Mouse (Mus musculus) megakaryocyte progenitor cell, adult 5-6 weeks (primary cell): ENCODE results near the gene Cd2bp2. TPM values are rescaled to one million over a fixed set of nuclear protein-coding genes. Genes with fewer than 3 reads are reported as not detected.
A peak's percentile ranks its signal among the peaks of the same experiment; 100 is the strongest.

Experiments
- ATAC-seq: replicated peaks from 2 replicates; pipeline ENCODE4 v1.8.0; 2016; ENCODE audit warnings: mild to moderate bottlenecking, moderate TSS enrichment, inconsistent platforms; ENCODE audit not compliant: poor library complexity
- total RNA-seq, 2 experiments: library from RNA; stranded (forward) in 1 of 2; stranded (reverse) in 1 of 2; fragments of 157-497, 149-512 nt in 1 of 2; fragments of 200-1000 nt in 1 of 2; gene quantifications; 2 replicates each; pipeline versions ENCODE4 v1.2.3 to v1.2.4; 2015 to 2017

The Cd2bp2 gene
- total RNA-seq, 2 experiments from 2014 or later, result 17.4 to 56.0 TPM

- no peak for ATAC-seq
These were observed 50.2 kb downstream of the Cd2bp2 start for GRCm38 (mm10) chr7:127145387-127146266.

GRCm38 (mm10) chr7:127144412-127144811, 51.4 kb downstream of the Cd2bp2 start:
- ATAC-seq, result 0 out of 2 replicates have a peak, but pooled peaks have one; percentile 35

- ATAC-seq, result no peak
These were observed 53.2 kb downstream of the Cd2bp2 start for GRCm38 (mm10) chr7:127142666-127143065.

GRCm38 (mm10) chr7:127142214-127142613, 53.6 kb downstream of the Cd2bp2 start:
- ATAC-seq, result peak; percentile 45

Other genes with a start within 250 kb of the Cd2bp2 start
- gene Asphd1, start 246.5 kb downstream of the Cd2bp2 start, total RNA-seq (2015), result not detected in 2 replicates
- not detected in 2 replicates for gene Asphd1, start 246.5 kb downstream of the Cd2bp2 start, total RNA-seq (2017)
- 0.46 and 1.6 TPM in 2 replicates for gene Sez6l2, start 245.5 kb downstream of the Cd2bp2 start, total RNA-seq (2015)
- 0.34 and 0.37 TPM in 2 replicates for gene Sez6l2, start 245.5 kb downstream of the Cd2bp2 start, total RNA-seq (2017)
- 41.2 and 42.3 TPM in 2 replicates for gene Cdipt, start 220.1 kb downstream of the Cd2bp2 start, total RNA-seq (2015)
- gene Cdipt, start 220.1 kb downstream of the Cd2bp2 start, total RNA-seq (2017), result 50.1 and 54.7 TPM in 2 replicates
- 4.3 and 4.9 TPM in 2 replicates for gene Cdiptos, start 220.0 kb downstream of the Cd2bp2 start, total RNA-seq (2015)
- gene Cdiptos, start 220.0 kb downstream of the Cd2bp2 start, total RNA-seq (2017), result 0.62 and 3.2 TPM in 2 replicates
- gene Mvp, start 181.4 kb downstream of the Cd2bp2 start, total RNA-seq (2015), result 2.2 and 5.1 TPM in 2 replicates
- 17.4 and 19.2 TPM in 2 replicates for gene Mvp, start 181.4 kb downstream of the Cd2bp2 start, total RNA-seq (2017)
- not detected in 2 replicates for gene Pagr1b, start 179.6 kb downstream of the Cd2bp2 start, total RNA-seq (2015)
- gene Pagr1b, start 179.6 kb downstream of the Cd2bp2 start, total RNA-seq (2017), result not detected in 2 replicates
- gene Pagr1a, start 178.7 kb downstream of the Cd2bp2 start, total RNA-seq (2015), result 44.2 and 55.4 TPM in 2 replicates
- 39.8 and 48.1 TPM in 2 replicates for gene Pagr1a, start 178.7 kb downstream of the Cd2bp2 start, total RNA-seq (2017)
- gene Gm42742, start 175.0 kb downstream of the Cd2bp2 start, total RNA-seq (2015), result 0.69 TPM in 1 of 2 replicates, not detected in the other
- gene Gm42742, start 175.0 kb downstream of the Cd2bp2 start, total RNA-seq (2017), result 0.21 and 3.7 TPM in 2 replicates
- 0.74 and 1.1 TPM in 2 replicates for gene Prrt2, start 174.8 kb downstream of the Cd2bp2 start, total RNA-seq (2015)
- 0.44 TPM in 1 of 2 replicates, not detected in the other for gene Prrt2, start 174.8 kb downstream of the Cd2bp2 start, total RNA-seq (2017)
- 93.4 and 103 TPM in 2 replicates for gene Maz, start 169.0 kb downstream of the Cd2bp2 start, total RNA-seq (2015)
- gene Maz, start 169.0 kb downstream of the Cd2bp2 start, total RNA-seq (2017), result 64.2 and 64.5 TPM in 2 replicates
- gene Kif22, start 153.6 kb downstream of the Cd2bp2 start, total RNA-seq (2015), result 76.8 and 89.8 TPM in 2 replicates
- 67.8 and 84.8 TPM in 2 replicates for gene Kif22, start 153.6 kb downstream of the Cd2bp2 start, total RNA-seq (2017)
- gene Zg16, start 108.7 kb downstream of the Cd2bp2 start, total RNA-seq (2015), result 4.4 and 4.7 TPM in 2 replicates
- gene Zg16, start 108.7 kb downstream of the Cd2bp2 start, total RNA-seq (2017), result 1.7 and 4.0 TPM in 2 replicates
- 27.4 and 27.5 TPM in 2 replicates for gene AI467606, start 104.7 kb downstream of the Cd2bp2 start, total RNA-seq (2015)
- 17.5 and 20.6 TPM in 2 replicates for gene AI467606, start 104.7 kb downstream of the Cd2bp2 start, total RNA-seq (2017)
- 2.0 and 3.5 TPM in 2 replicates for gene Qprt, start 73.8 kb downstream of the Cd2bp2 start, total RNA-seq (2015)
- gene Qprt, start 73.8 kb downstream of the Cd2bp2 start, total RNA-seq (2017), result 1.1 and 1.9 TPM in 2 replicates
- gene Spn, start 58.2 kb downstream of the Cd2bp2 start, total RNA-seq (2015), result 86.0 and 93.4 TPM in 2 replicates
- gene Spn, start 58.2 kb downstream of the Cd2bp2 start, total RNA-seq (2017), result 294 and 316 TPM in 2 replicates
- gene Tbc1d10b, start 12.4 kb upstream of the Cd2bp2 start, total RNA-seq (2015), result 12.8 and 13.8 TPM in 2 replicates
- 34.0 and 36.0 TPM in 2 replicates for gene Tbc1d10b, start 12.4 kb upstream of the Cd2bp2 start, total RNA-seq (2017)
- gene Mylpf, start 12.8 kb upstream of the Cd2bp2 start, total RNA-seq (2015), result 7.8 and 10.6 TPM in 2 replicates
- 6.0 and 6.8 TPM in 2 replicates for gene Mylpf, start 12.8 kb upstream of the Cd2bp2 start, total RNA-seq (2017)
- gene Zfp553, start 37.0 kb upstream of the Cd2bp2 start, total RNA-seq (2015), result 6.5 and 9.0 TPM in 2 replicates
- gene Zfp553, start 37.0 kb upstream of the Cd2bp2 start, total RNA-seq (2017), result 13.8 and 15.4 TPM in 2 replicates
- gene Sept1, start 37.1 kb upstream of the Cd2bp2 start, total RNA-seq (2015), result 27.0 and 38.6 TPM in 2 replicates
- gene Sept1, start 37.1 kb upstream of the Cd2bp2 start, total RNA-seq (2017), result 21.7 and 35.4 TPM in 2 replicates
- 3.4 and 3.5 TPM in 2 replicates for gene Zfp771, start 48.2 kb upstream of the Cd2bp2 start, total RNA-seq (2015)
- 2.7 and 8.0 TPM in 2 replicates for gene Zfp771, start 48.2 kb upstream of the Cd2bp2 start, total RNA-seq (2017)
- gene Dctpp1, start 64.7 kb upstream of the Cd2bp2 start, total RNA-seq (2015), result 92.7 and 106 TPM in 2 replicates
- gene Dctpp1, start 64.7 kb upstream of the Cd2bp2 start, total RNA-seq (2017), result 62.4 and 63.5 TPM in 2 replicates
- gene Sephs2, start 78.0 kb upstream of the Cd2bp2 start, total RNA-seq (2015), result 63.9 and 74.4 TPM in 2 replicates
- gene Sephs2, start 78.0 kb upstream of the Cd2bp2 start, total RNA-seq (2017), result 161 and 168 TPM in 2 replicates
- 50.3 and 53.6 TPM in 2 replicates for gene Itgal, start 100.2 kb upstream of the Cd2bp2 start, total RNA-seq (2015)
- gene Itgal, start 100.2 kb upstream of the Cd2bp2 start, total RNA-seq (2017), result 21.4 and 23.8 TPM in 2 replicates
- gene Zfp768, start 149.5 kb upstream of the Cd2bp2 start, total RNA-seq (2015), result 2.3 and 3.2 TPM in 2 replicates
- gene Zfp768, start 149.5 kb upstream of the Cd2bp2 start, total RNA-seq (2017), result 6.5 and 8.9 TPM in 2 replicates
- 4.2 and 4.3 TPM in 2 replicates for gene Zfp747, start 180.0 kb upstream of the Cd2bp2 start, total RNA-seq (2015)
- gene Zfp747, start 180.0 kb upstream of the Cd2bp2 start, total RNA-seq (2017), result 7.4 and 9.2 TPM in 2 replicates
- gene 9130019O22Rik, start 191.1 kb upstream of the Cd2bp2 start, total RNA-seq (2015), result 1.5 and 2.1 TPM in 2 replicates
- 4.2 and 6.5 TPM in 2 replicates for gene 9130019O22Rik, start 191.1 kb upstream of the Cd2bp2 start, total RNA-seq (2017)
- 1.0 and 1.5 TPM in 2 replicates for gene E430018J23Rik, start 197.6 kb upstream of the Cd2bp2 start, total RNA-seq (2015)
- 2.3 and 4.8 TPM in 2 replicates for gene E430018J23Rik, start 197.6 kb upstream of the Cd2bp2 start, total RNA-seq (2017)
- 9.3 and 10.9 TPM in 2 replicates for gene Zfp764, start 210.8 kb upstream of the Cd2bp2 start, total RNA-seq (2015)
- 9.9 and 12.4 TPM in 2 replicates for gene Zfp764, start 210.8 kb upstream of the Cd2bp2 start, total RNA-seq (2017)
- gene Zfp688, start 226.0 kb upstream of the Cd2bp2 start, total RNA-seq (2015), result 7.1 and 9.0 TPM in 2 replicates
- 4.7 and 5.9 TPM in 2 replicates for gene Zfp688, start 226.0 kb upstream of the Cd2bp2 start, total RNA-seq (2017)